Mouse (Mus musculus) MEL (cell line): ENCODE measurements around the gene Tagap. TPM values are rescaled to one million over a fixed set of nuclear protein-coding genes. Genes with fewer than 3 reads are reported as not detected.
A peak's percentile ranks its signal among the peaks of the same experiment; 100 is the strongest.
"Not testable (repeated sequence)": the region's sequence is repeated elsewhere in the genome, so short reads cannot be mapped to it uniquely, and the experiment has no call there.

Source experiments
- DNase-seq: peaks from one replicate; pipeline ENCODE4 v3.0.0; 2011; ENCODE audit warnings: low read depth, low spot score
- H3K27ac ChIP-seq: 2 replicates; pipeline ENCODE4 v1.5.1; 2012; ENCODE audit warnings: low read depth, mild to moderate bottlenecking, control low read depth, low read length, moderate library complexity; ENCODE audit not compliant: control insufficient read depth
- H3K27me3 ChIP-seq, 2 experiments: fragments of 150-350 bp in 1 of 2; sonication (generic) in 1 of 2; 2 replicates each; pipeline ENCODE4 v1.6.1; 2012; ENCODE audit warnings: low read length in 2 of 2, mild to moderate bottlenecking in 2 of 2, improper control_type of control experiment in 1 of 2, moderate library complexity in 1 of 2; ENCODE audit not compliant: insufficient read depth in 2 of 2, control insufficient read depth in 1 of 2
- H3K36me3 ChIP-seq, 2 experiments: 2 replicates each; pipeline ENCODE4 v1.6.1; 2012 to 2014; ENCODE audit warnings: low read length in 2 of 2, improper control_type of control experiment in 1 of 2, inconsistent platforms in 1 of 2, mild to moderate bottlenecking in 1 of 2; ENCODE audit not compliant: insufficient read depth in 2 of 2, control insufficient read depth in 1 of 2
- H3K4me1 ChIP-seq, 2 experiments: fragments of 150-350 bp in 1 of 2; sonication (generic) in 1 of 2; 2 replicates each; pipeline ENCODE4 v1.6.1; 2012; ENCODE audit warnings: low read length in 2 of 2, improper control_type of control experiment in 1 of 2, mild to moderate bottlenecking in 1 of 2; ENCODE audit not compliant: insufficient read depth in 2 of 2, control insufficient read depth in 1 of 2
- H3K4me3 ChIP-seq, 2 experiments: fragments of 150-350 bp in 1 of 2; sonication (generic) in 1 of 2; 2 replicates each; pipeline ENCODE4 v1.5.1; 2012; ENCODE audit warnings: low read depth in 2 of 2, low read length in 2 of 2, mild to moderate bottlenecking in 2 of 2, moderate library complexity in 2 of 2, control low read depth in 1 of 2, improper control_type of control experiment in 1 of 2; ENCODE audit not compliant: control insufficient read depth in 1 of 2, insufficient read depth in 1 of 2
- H3K79me2 ChIP-seq: 2 replicates; pipeline ENCODE4 v1.6.1; 2012; ENCODE audit warnings: mild to moderate bottlenecking, low read length, moderate library complexity; ENCODE audit not compliant: control insufficient read depth, poor library complexity, insufficient read depth
- H3K9ac ChIP-seq: 2 replicates; pipeline ENCODE4 v1.6.1; 2012; ENCODE audit warnings: low read depth, mild to moderate bottlenecking, control low read depth, low read length, moderate library complexity; ENCODE audit not compliant: control insufficient read depth, poor library complexity, severe bottlenecking
- H3K9me3 ChIP-seq: fragments of 150-350 bp; sonication (generic); replicated peaks from 2 replicates; pipeline ENCODE4 v1.6.1; 2012; ENCODE audit warnings: mild to moderate bottlenecking, low read length, improper control_type of control experiment, moderate library complexity; ENCODE audit not compliant: insufficient read depth
- BHLHE40 ChIP-seq: IDR thresholded peaks from 2 replicates; pipeline ENCODE4 v1.6.1; 2012; ENCODE audit warnings: low read depth, mild to moderate bottlenecking, inconsistent platforms, low read length, improper control_type of control experiment, borderline replicate concordance
- EP300 ChIP-seq, 2 experiments: IDR thresholded peaks; 2 replicates each; pipeline ENCODE4 v1.6.1; 2011; ENCODE audit warnings: improper control_type of control experiment in 2 of 2, low read length in 2 of 2, low read depth in 1 of 2, mild to moderate bottlenecking in 1 of 2
- ETS1 ChIP-seq: IDR thresholded peaks from 2 replicates; pipeline ENCODE4 v1.6.1; 2012; ENCODE audit warnings: low read depth, mild to moderate bottlenecking, inconsistent platforms, low read length, improper control_type of control experiment, moderate library complexity
- GATA1 ChIP-seq: IDR thresholded peaks from 2 replicates; pipeline ENCODE4 v1.6.1; 2011; ENCODE audit warnings: low read depth, low read length, improper control_type of control experiment
- MAX ChIP-seq: IDR thresholded peaks from 2 replicates; pipeline ENCODE4 v1.6.1; 2011; ENCODE audit warnings: low read length, improper control_type of control experiment
- MYB ChIP-seq: IDR thresholded peaks from 2 replicates; pipeline ENCODE4 v1.6.1; 2011; ENCODE audit warnings: mild to moderate bottlenecking, low read depth, low read length, improper control_type of control experiment
- RCOR1 ChIP-seq: IDR thresholded peaks from 2 replicates; pipeline ENCODE4 v1.6.1; 2012; ENCODE audit warnings: low read depth, mild to moderate bottlenecking, inconsistent platforms, low read length, improper control_type of control experiment
- TAL1 ChIP-seq: IDR thresholded peaks from 2 replicates; pipeline ENCODE4 v1.6.1; 2012; ENCODE audit warnings: mild to moderate bottlenecking, inconsistent platforms, low read length, moderate library complexity, mixed read lengths
- TCF12 ChIP-seq: IDR thresholded peaks from 2 replicates; pipeline ENCODE4 v1.6.1; 2014; ENCODE audit warnings: low read depth, mild to moderate bottlenecking, inconsistent platforms, low read length, improper control_type of control experiment, moderate library complexity
- USF1 ChIP-seq: IDR thresholded peaks from 2 replicates; pipeline ENCODE4 v1.6.1; 2014; ENCODE audit warnings: low read depth, mild to moderate bottlenecking, inconsistent platforms, low read length, improper control_type of control experiment, moderate library complexity
- polyA plus RNA-seq, 2 experiments: library from polyadenylated mRNA; stranded (reverse) in 1 of 2; unstranded in 1 of 2; fragments of >175 nt in 1 of 2; fragments of >200 nt in 1 of 2; gene quantifications; 2 replicates each; pipeline versions ENCODE4 v1.2.1 to v1.2.4; 2012; ENCODE audit warnings: low replicate concordance in 2 of 2, low read depth in 1 of 2; ENCODE audit not compliant: insufficient read length in 2 of 2, insufficient read depth in 1 of 2, missing spikeins in 1 of 2
- total RNA-seq: library from RNA; depleted of rRNA; stranded (reverse); fragments of 300-350 nt; gene quantifications from 2 replicates; pipeline ENCODE4 v1.2.3, GENCODE M21; 2012

The Tagap gene
- total and polyA plus RNA-seq, 3 experiments, result 4.3 to 4.5 TPM; not detected in 1

GRCm38 (mm10) chr17:7951333-7951732 is 25.5 kb downstream of the Tagap start:
- not testable (repeated sequence) for DNase-seq, H3K4me3 ChIP-seq, H3K79me2 ChIP-seq, H3K4me1 ChIP-seq, H3K27ac ChIP-seq, H3K36me3 ChIP-seq, H3K27me3 ChIP-seq, H3K9me3 ChIP-seq, H3K9ac ChIP-seq

GRCm38 (mm10) chr17:7957242-7957641 is 31.4 kb downstream of the Tagap start:
- not testable (repeated sequence) for H3K27ac ChIP-seq, H3K9ac ChIP-seq
- DNase-seq, result peak; percentile 20

GRCm38 (mm10) chr17:7963333-7963732 is 37.5 kb downstream of the Tagap start:
- TF ChIP-seq MYB, result peak; percentile 64
- peak; percentile 42; the same call in 1 of the 2 replicates for TF ChIP-seq BHLHE40
- TF ChIP-seq MAX, result 0 out of 2 replicates have a peak, but pooled peaks have one; percentile 23
- peak; percentile 80 to 81 for TF ChIP-seq EP300 (IDR thresholded peaks at IDR 0.05; ENCODE audit: low read depth in 1 of 2, low read length in 2 of 2)
- peak; percentile 66 for TF ChIP-seq TAL1
- TF ChIP-seq TCF12, result peak; percentile 85
- TF ChIP-seq ETS1, result peak; percentile 66
- TF ChIP-seq GATA1, result peak; percentile 85
- peak; percentile 70 for TF ChIP-seq RCOR1
- not testable (repeated sequence) for H3K4me1 ChIP-seq, H3K27me3 ChIP-seq, H3K9ac ChIP-seq, H3K36me3 ChIP-seq, H3K4me3 ChIP-seq, H3K9me3 ChIP-seq, H3K79me2 ChIP-seq
- peak; percentile 70 for DNase-seq
- H3K27ac ChIP-seq, result peak overlapping the region; percentile 86

More at GRCm38 (mm10) chr17:7957242-7957641, 31.4 kb downstream of the Tagap start:
- not testable (repeated sequence) for H3K27me3 ChIP-seq, H3K9me3 ChIP-seq, H3K79me2 ChIP-seq, H3K4me3 ChIP-seq, H3K36me3 ChIP-seq, H3K4me1 ChIP-seq

GRCm38 (mm10) chr17:7964398-7964797 is 38.6 kb downstream of the Tagap start:
- not testable (repeated sequence) for H3K4me1 ChIP-seq, H3K36me3 ChIP-seq
- H3K4me3 ChIP-seq, result peak overlapping the region in 1 of 2 experiments; percentile 26; a peak in 1 of 4 replicates
- peak overlapping the region; percentile 94 for H3K27ac ChIP-seq
- 0 out of 2 replicates have a peak, but pooled peaks have one; percentile 7 for TF ChIP-seq BHLHE40
- TF ChIP-seq TCF12, result 0 out of 2 replicates have a peak, but pooled peaks have one; percentile 26
- TF ChIP-seq ETS1, result 0 out of 2 replicates have a peak, but pooled peaks have one; percentile 23
- peak in 1 of 2 experiments; percentile 27; a peak in 1 of 4 replicates for TF ChIP-seq EP300 (IDR thresholded peaks at IDR 0.05; ENCODE audit: low read depth in 1 of 2, low read length in 2 of 2)
- peak; percentile 36; the same call in 1 of the 2 replicates for TF ChIP-seq USF1
- TF ChIP-seq, all 39 proteins: peak for 5; not testable (repeated sequence) for 34
- H3K79me2 ChIP-seq, H3K9me3 ChIP-seq, H3K27me3 ChIP-seq: not testable (repeated sequence)
- DNase-seq, result peak; percentile 44
- H3K9ac ChIP-seq, result peak overlapping the region; percentile 52

- H3K4me3 ChIP-seq, H3K9me3 ChIP-seq, H3K27ac ChIP-seq, H3K27me3 ChIP-seq, DNase-seq, H3K79me2 ChIP-seq, H3K9ac ChIP-seq, H3K36me3 ChIP-seq, H3K4me1 ChIP-seq: not testable (repeated sequence)
Measured at GRCm38 (mm10) chr17:7968490-7968889, 42.7 kb downstream of the Tagap start.
